Comparison of ENCODE assay signal across 8 mouse cellular contexts in the genomic region with DNA sequence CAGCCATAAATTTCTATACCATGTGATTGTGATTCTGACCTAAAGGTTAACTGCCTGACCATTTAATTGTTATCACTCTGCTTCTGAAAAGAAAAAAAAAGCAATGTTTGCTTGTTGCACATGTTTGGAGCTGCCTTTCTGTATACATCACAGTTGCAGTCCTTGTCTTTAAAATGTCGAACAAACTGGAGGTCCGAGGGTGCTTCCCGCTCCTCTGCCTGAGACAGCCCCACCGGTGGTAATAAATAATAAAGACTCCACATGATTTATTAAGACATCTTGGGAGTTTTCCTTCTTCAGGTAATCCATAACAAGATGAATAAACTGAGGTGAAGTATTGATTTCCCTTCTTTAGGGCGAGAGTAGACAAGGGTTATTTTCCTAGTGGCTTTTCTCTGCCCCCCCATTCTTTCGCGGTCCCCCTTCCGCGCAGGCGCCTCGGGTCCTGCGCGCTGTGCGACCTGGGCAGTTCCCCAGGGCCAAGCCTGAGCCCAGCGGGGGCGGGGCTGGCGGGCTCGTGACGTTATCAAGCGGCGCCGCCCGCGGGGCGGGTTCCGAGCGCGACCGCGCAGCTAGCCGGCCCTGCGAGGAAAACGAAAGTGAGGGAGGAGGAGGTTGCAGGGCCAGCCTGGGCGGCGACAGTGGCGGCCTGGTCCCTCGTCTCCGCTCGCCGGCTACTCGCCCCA. TPM values are rescaled to one million over a fixed set of nuclear protein-coding genes. Genes with fewer than 3 reads are reported as not detected.
DNase-seq lines count a peak whose midpoint lies in the region; ATAC-seq lines count a peak whose summit lies in the region.

A gene (plus strand): TSS at position 520 of the 686 bp plus-strand sequence.

- H3K4me1 ChIP-seq in hindbrain, embryonic 15.5 days (replicated peaks), result peaks cover 11% of the 10 kb centered on the region

- under 1% methylated on average over 39 of the region's 41 CpGs for WGBS in hindbrain, embryonic 15.5 days

- DNase-seq in R1 (ENCODE audit: low read depth, low spot score), result peak; percentile 93
- DNase-seq in cerebellum, postnatal 25 days, result peak; percentile 99
- peak; percentile 95 to 96 for DNase-seq in frontal cortex, postnatal 36 days (ENCODE audit: low spot score in 2 of 2)
- peak; percentile 89 for DNase-seq in left cerebral cortex, adult 11 months (ENCODE audit: low spot score)
- DNase-seq in lung, postnatal 4 days, result peak; percentile 98
- peak; percentile 94 for DNase-seq in retina, postnatal 7 days (ENCODE audit: low read depth, low spot score)
- peak; percentile 96 for DNase-seq in urinary bladder, adult 2 months (ENCODE audit: low spot score)

- H3K4me2 ChIP-seq in hindbrain, embryonic 15.5 days, result peak within 1 kb of the TSS; percentile 90

- no peaks in the 10 kb centered on the region for H3K27me3 ChIP-seq in hindbrain, embryonic 15.5 days

- H3K4me3 ChIP-seq in hindbrain, embryonic 15.5 days, result peak within 1 kb of the TSS; percentile 89

- H3K9me3 ChIP-seq in hindbrain, embryonic 15.5 days, result no peaks in the 10 kb centered on the region

- ATAC-seq in hindbrain, embryonic 15.5 days (ENCODE audit: low FRiP score, low read depth), result peak; percentile 96

- peaks cover 15% of the 10 kb centered on the region for H3K36me3 ChIP-seq in hindbrain, embryonic 15.5 days

- H3K27ac ChIP-seq in hindbrain, embryonic 15.5 days (replicated peaks), result peak within 1 kb of the TSS; percentile 93

- H3K9ac ChIP-seq in hindbrain, embryonic 15.5 days, result peak within 1 kb of the TSS; percentile 98

RNA-seq across cellular contexts. Expression of the gene that starts here (rescaled TPM):
- 109 and 120 TPM in 2 replicates for polyA plus RNA-seq in hindbrain, embryonic 15.5 days (2015; fragmentation: Nextera tagmentation; extraction: Ambion mirVana)
- polyA plus RNA-seq in urinary bladder, adult 2 months (2012; rRNA removed), result 45.2 and 45.8 TPM in 2 replicates

Comparison
In these comparisons a context has a peak if more than half of its experiments do, and no peak if none do; other contexts are left out.
1. Peak in every context shown above with its lines: DNase-seq, ATAC-seq, H3K4me3 ChIP-seq and H3K27ac ChIP-seq.